27 mouse cellular contexts compared by ENCODE assay signal in the genomic region with DNA sequence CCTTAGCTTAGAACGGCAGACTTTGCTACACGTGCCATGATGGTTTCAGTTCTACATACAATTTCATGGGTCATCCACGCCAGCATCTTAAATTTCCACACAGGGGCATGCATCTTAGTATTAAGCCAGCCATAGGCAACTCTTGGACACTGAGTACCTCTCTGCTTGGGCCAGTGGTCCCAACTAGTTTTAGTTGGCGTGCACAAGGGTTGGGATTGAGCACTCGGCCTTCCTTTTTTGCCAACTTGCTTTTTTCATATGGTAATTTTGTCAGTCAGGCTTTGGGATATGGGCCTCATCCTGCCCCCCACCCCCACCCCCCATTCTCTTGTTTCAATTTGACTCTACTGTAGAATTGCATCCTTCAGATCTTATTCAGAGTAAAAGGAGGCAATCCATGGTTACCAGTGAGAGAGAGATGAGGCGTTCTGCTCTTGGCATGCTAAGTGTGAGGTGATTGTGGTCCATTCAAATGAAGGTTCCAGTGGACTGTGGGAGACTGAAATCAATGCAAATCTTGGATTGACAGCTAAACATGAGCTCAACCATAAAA. TPM values are rescaled to one million over a fixed set of nuclear protein-coding genes. Genes with fewer than 3 reads are reported as not detected.
A peak's percentile ranks its signal among the peaks of the same experiment; 100 is the strongest.
DNase-seq lines count a peak whose midpoint lies in the region; ATAC-seq and TF ChIP-seq lines count a peak whose summit lies in the region.
"Had no signal": no experiment of that assay in that cellular context is flagged by ENCODE, and none has a peak within 500 bp of the region (broad histone marks: within the 10 kb centered on the region; RNA-seq: fewer than 3 reads in every experiment).

No protein-coding gene starts in this region.

- H3K27ac ChIP-seq in hindbrain, embryonic 15.5 days (replicated peaks): peak overlapping the region; percentile 57
- H3K27ac ChIP-seq in hindbrain, embryonic 10.5 days: no peak overlapping the region
- no peak overlapping the region for H3K27ac ChIP-seq in midbrain, postnatal 0 days (ENCODE audit: low read depth, low read length)
- no peak overlapping the region for H3K27ac ChIP-seq in midbrain, embryonic 10.5 days (replicated peaks)
- peak overlapping the region; percentile 33; the same call in 1 of the 2 replicates for H3K27ac ChIP-seq in cortical plate, adult 2 months (ENCODE audit: insufficient read depth, low read length)
- peak overlapping the region; percentile 46; the same call in 1 of the 2 replicates for H3K27ac ChIP-seq in neural tube, embryonic 15.5 days (replicated peaks)
- H3K27ac ChIP-seq: forebrain, embryonic 12.5 days; heart, embryonic 13.5 days; intestine, embryonic 15.5 days; liver, embryonic 14.5 days; macrophage had no signal

- H3K4me2 ChIP-seq in hindbrain, embryonic 15.5 days: no peak overlapping the region
- no peak overlapping the region for H3K4me2 ChIP-seq in midbrain, postnatal 0 days (ENCODE audit: low read depth, low read length, poor library complexity, severe bottlenecking)
- H3K4me2 ChIP-seq in neural tube, embryonic 15.5 days: no peak overlapping the region
- H3K4me2 ChIP-seq: forebrain, embryonic 12.5 days; heart, embryonic 13.5 days; intestine, embryonic 15.5 days had no signal

- no peak overlapping the region for H3K4me3 ChIP-seq in hindbrain, embryonic 15.5 days
- H3K4me3 ChIP-seq in hindbrain, embryonic 10.5 days: no peak overlapping the region
- H3K4me3 ChIP-seq in midbrain, postnatal 0 days (ENCODE audit: low read depth, low read length): no peak overlapping the region
- H3K4me3 ChIP-seq in midbrain, embryonic 10.5 days: no peak overlapping the region
- no peak overlapping the region for H3K4me3 ChIP-seq in cortical plate, adult 2 months (ENCODE audit: insufficient read depth, low read length)
- H3K4me3 ChIP-seq in neural tube, embryonic 15.5 days (replicated peaks): no peak overlapping the region
- H3K4me3 ChIP-seq: erythroblast, embryonic 14.5 days; forebrain, embryonic 12.5 days; heart, embryonic 13.5 days; intestine, embryonic 15.5 days had no signal

- no peak for TF ChIP-seq POLR2A in cortical plate, adult 2 months (IDR thresholded peaks at IDR 0.05; ENCODE audit: extremely low read depth, insufficient read depth, low read length)

- H3K36me3 ChIP-seq in hindbrain, embryonic 15.5 days: no peaks in the 10 kb centered on the region
- no peaks in the 10 kb centered on the region for H3K36me3 ChIP-seq in hindbrain, embryonic 10.5 days
- peaks cover 6% of the 10 kb centered on the region; the same call in 1 of the 2 replicates for H3K36me3 ChIP-seq in midbrain, postnatal 0 days (ENCODE audit: insufficient read depth, low read length)
- H3K36me3 ChIP-seq in midbrain, embryonic 10.5 days: peaks cover 15% of the 10 kb centered on the region; the same call in 1 of the 2 replicates
- no peaks in the 10 kb centered on the region for H3K36me3 ChIP-seq in neural tube, embryonic 15.5 days
- H3K36me3 ChIP-seq: forebrain, embryonic 12.5 days; heart, embryonic 13.5 days; intestine, embryonic 15.5 days had no signal

- 67% methylated on average over 6 of the region's 6 CpGs for WGBS in hindbrain, embryonic 15.5 days
- 82% methylated on average over 6 of the region's 6 CpGs for WGBS in hindbrain, embryonic 10.5 days
- WGBS in midbrain, postnatal 0 days: 63% methylated on average over 6 of the region's 6 CpGs
- WGBS in midbrain, embryonic 10.5 days: 86% methylated on average over 6 of the region's 6 CpGs
- whole genome bisulfite sequencing in neural tube, embryonic 15.5 days: 58% methylated on average over 6 of the region's 6 CpGs

- peaks cover 19% of the 10 kb centered on the region for H3K4me1 ChIP-seq in hindbrain, embryonic 15.5 days (replicated peaks)
- peaks cover 10% of the 10 kb centered on the region for H3K4me1 ChIP-seq in hindbrain, embryonic 10.5 days (replicated peaks)
- no peaks in the 10 kb centered on the region for H3K4me1 ChIP-seq in midbrain, postnatal 0 days (ENCODE audit: insufficient read depth, low read length)
- H3K4me1 ChIP-seq in midbrain, embryonic 10.5 days: peaks cover 12% of the 10 kb centered on the region; the same call in 1 of the 2 replicates
- peaks cover 17% of the 10 kb centered on the region for H3K4me1 ChIP-seq in cortical plate, adult 2 months (ENCODE audit: control insufficient read depth, insufficient read depth, low read length)
- H3K4me1 ChIP-seq in neural tube, embryonic 15.5 days: peaks cover 24% of the 10 kb centered on the region
- H3K4me1 ChIP-seq: intestine, embryonic 15.5 days had no signal

- H3K9ac ChIP-seq in hindbrain, embryonic 15.5 days: no peak overlapping the region
- H3K9ac ChIP-seq in midbrain, postnatal 0 days (replicated peaks; ENCODE audit: low read length, poor library complexity, severe bottlenecking): no peak overlapping the region
- no peak overlapping the region for H3K9ac ChIP-seq in neural tube, embryonic 15.5 days (replicated peaks)
- H3K9ac ChIP-seq: forebrain, embryonic 12.5 days; heart, embryonic 13.5 days; intestine, embryonic 15.5 days; liver, embryonic 14.5 days had no signal

- no peaks in the 10 kb centered on the region for H3K9me3 ChIP-seq in hindbrain, embryonic 15.5 days
- H3K9me3 ChIP-seq in hindbrain, embryonic 10.5 days: no peaks in the 10 kb centered on the region
- H3K9me3 ChIP-seq in midbrain, postnatal 0 days (ENCODE audit: low read length): no peaks in the 10 kb centered on the region
- no peaks in the 10 kb centered on the region for H3K9me3 ChIP-seq in midbrain, embryonic 10.5 days (replicated peaks)
- H3K9me3 ChIP-seq in neural tube, embryonic 15.5 days (replicated peaks): no peaks in the 10 kb centered on the region
- H3K9me3 ChIP-seq: forebrain, embryonic 12.5 days; heart, embryonic 13.5 days; intestine, embryonic 15.5 days had no signal

- no peaks in the 10 kb centered on the region for H3K27me3 ChIP-seq in hindbrain, embryonic 15.5 days
- no peaks in the 10 kb centered on the region for H3K27me3 ChIP-seq in hindbrain, embryonic 10.5 days (ENCODE audit: insufficient read depth, poor library complexity, severe bottlenecking)
- H3K27me3 ChIP-seq in midbrain, postnatal 0 days (ENCODE audit: insufficient read depth, low read length): no peaks in the 10 kb centered on the region
- no peaks in the 10 kb centered on the region for H3K27me3 ChIP-seq in midbrain, embryonic 10.5 days (ENCODE audit: low read depth, poor library complexity, severe bottlenecking)
- H3K27me3 ChIP-seq in neural tube, embryonic 15.5 days (replicated peaks): no peaks in the 10 kb centered on the region
- H3K27me3 ChIP-seq: forebrain, embryonic 12.5 days; intestine, embryonic 15.5 days had no signal

- no peak for TF ChIP-seq CTCF in midbrain, postnatal 0 days (IDR thresholded peaks at IDR 0.05)
- TF ChIP-seq CTCF in cortical plate, adult 2 months (IDR thresholded peaks at IDR 0.05; ENCODE audit: extremely low read depth, insufficient read depth, low read length): no peak

- peak; percentile 74 for ATAC-seq in hindbrain, embryonic 15.5 days (ENCODE audit: low FRiP score, low read depth)
- 0 out of 2 replicates have a peak, but pooled peaks have one; percentile 38 for ATAC-seq in midbrain, postnatal 0 days (ENCODE audit: low FRiP score)
- ATAC-seq in neural tube, embryonic 15.5 days (ENCODE audit: low FRiP score): peak; percentile 65
- ATAC-seq: intestine, embryonic 15.5 days had no signal

- no peak for DNase-seq in hindbrain, embryonic 10.5 days (ENCODE audit: low spot score)
- DNase-seq in midbrain, postnatal 0 days (ENCODE audit: low spot score): peak; percentile 58
- DNase-seq in midbrain, embryonic 10.5 days (ENCODE audit: low spot score): no peak
- no peak for DNase-seq in cerebellum, postnatal 10 days
- DNase-seq: adrenal gland, postnatal 10 days; B cell, adult 2 months; cerebellum, adult 11 months; cerebellum, adult 9-10 months; heart, postnatal 10 days; kidney, adult 2 months; kidney, postnatal 36 days; layer of hippocampus, postnatal 36 days; liver; lung, adult 2 months; lung, postnatal 10 days; thymus, postnatal 4 days had no signal

RNA-seq across cellular contexts. Expression of gene Trim9, which starts 14.1 kb away (rescaled TPM):
- 84.5 and 93.3 TPM in 2 replicates for polyA plus RNA-seq in hindbrain, embryonic 15.5 days (2015; fragmentation: Nextera tagmentation; extraction: Ambion mirVana)
- 16.7 and 21.6 TPM in 2 replicates for polyA plus RNA-seq in hindbrain, embryonic 10.5 days (2016; fragmentation: Nextera tagmentation; extraction: Ambion mirVana)
- 219 and 234 TPM in 2 replicates for total RNA-seq in midbrain, postnatal 0 days (2014; rRNA removed)
- 116 and 120 TPM in 2 replicates for polyA plus RNA-seq in midbrain, postnatal 0 days (2015; fragmentation: Nextera tagmentation; extraction: Ambion mirVana)
- 22.5 and 34.1 TPM in 2 replicates for polyA plus RNA-seq in midbrain, embryonic 10.5 days (2016; fragmentation: Nextera tagmentation; extraction: Ambion mirVana)
- polyA plus RNA-seq in cortical plate, adult 2 months (2012; rRNA removed): 202 and 211 TPM in 2 replicates
- 90.1 and 101 TPM in 2 replicates for polyA plus RNA-seq in neural tube, embryonic 15.5 days (2015; fragmentation: Nextera tagmentation; extraction: Ambion mirVana)
- total RNA-seq: megakaryocyte-erythroid progenitor cell, adult 5-6 weeks; monocyte, adult 5-6 weeks had no signal
- polyA plus RNA-seq: erythroblast, embryonic 14.5 days had no signal

Comparison
In these comparisons a context has a peak if more than half of its experiments do, and no peak if none do; other contexts are left out.
1. H3K27ac ChIP-seq: peak in hindbrain, embryonic 15.5 days (single experiment), cortical plate, adult 2 months (single experiment) and neural tube, embryonic 15.5 days (single experiment); none in hindbrain, embryonic 10.5 days (single experiment), midbrain, postnatal 0 days (single experiment) and midbrain, embryonic 10.5 days (single experiment).
2. Peak in every context shown above with its lines, with median percentiles within 50 percentile points of each other: ATAC-seq.